In the genomic region with DNA sequence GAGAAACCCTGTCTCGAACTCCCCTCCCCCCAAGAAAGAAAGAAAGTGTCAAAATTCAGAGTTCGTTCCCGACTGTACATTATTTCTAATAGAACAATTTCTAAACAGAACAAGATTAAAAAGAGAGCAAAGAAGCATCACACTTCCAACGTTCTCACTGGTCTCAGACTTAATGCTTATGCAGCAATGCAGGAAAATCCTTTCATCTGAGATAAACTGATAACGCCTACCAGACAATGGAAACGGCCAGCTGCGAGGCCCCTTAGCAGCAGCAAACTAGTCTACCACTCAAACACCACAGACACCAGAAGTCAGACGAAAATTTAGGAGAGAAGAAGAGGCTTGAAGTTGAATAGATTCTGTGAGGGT, we compare ENCODE assay signal across 9 mouse cellular contexts. TPM values are rescaled to one million over a fixed set of nuclear protein-coding genes. Genes with fewer than 3 reads are reported as not detected.
DNase-seq lines count a peak whose midpoint lies in the region; ATAC-seq and TF ChIP-seq lines count a peak whose summit lies in the region.
"Had no signal": no experiment of that assay in that cellular context is flagged by ENCODE, and none has a peak within 500 bp of the region (broad histone marks: within the 10 kb centered on the region; RNA-seq: fewer than 3 reads in every experiment).

No protein-coding gene starts in this region.

- no peaks in the 10 kb centered on the region for H3K9me3 ChIP-seq in erythroblast, embryonic 14.5 days (ENCODE audit: control insufficient read depth, low read length)
- no peaks in the 10 kb centered on the region for H3K9me3 ChIP-seq in limb, embryonic 14.5 days (ENCODE audit: control insufficient read depth, low read length)
- H3K9me3 ChIP-seq in stomach, embryonic 16.5 days (replicated peaks; ENCODE audit: control insufficient read depth, low read length) = no peaks in the 10 kb centered on the region

- WGBS in limb, embryonic 14.5 days = 17% methylated on average over 8 of the region's 8 CpGs
- WGBS in stomach, embryonic 16.5 days = 10% methylated on average over 8 of the region's 8 CpGs

- peak overlapping the region; percentile 97 for H3K4me3 ChIP-seq in erythroblast, embryonic 14.5 days (replicated peaks)
- H3K4me3 ChIP-seq in limb, embryonic 14.5 days (replicated peaks; ENCODE audit: low read length) = peak overlapping the region; percentile 87
- peak overlapping the region; percentile 85 for H3K4me3 ChIP-seq in stomach, embryonic 16.5 days (replicated peaks; ENCODE audit: low read length)

- DNase-seq in thymus, postnatal 14 days = peak; percentile 16
- no peak for DNase-seq in thymus, postnatal 25 days
- no peak for DNase-seq in limb, embryonic 14.5 days (ENCODE audit: low spot score)
- DNase-seq in adrenal gland, postnatal 10 days = no peak
- no peak for DNase-seq in ovary, adult 18-20 months (ENCODE audit: low spot score)

- no peak; the same call in 1 of the 2 replicates for ATAC-seq in erythroblast, adult 5-6 weeks (replicated peaks; ENCODE audit: low FRiP score, poor library complexity, severe bottlenecking)
- ATAC-seq in limb, embryonic 14.5 days (ENCODE audit: low FRiP score, low read depth) = no peak
- ATAC-seq in stomach, embryonic 16.5 days (ENCODE audit: insufficient read depth, low FRiP score) = no peak

- H3K27me3 ChIP-seq in erythroblast, embryonic 14.5 days (ENCODE audit: control insufficient read depth) = peaks cover 2% of the 10 kb centered on the region
- no peaks in the 10 kb centered on the region for H3K27me3 ChIP-seq in limb, embryonic 14.5 days (ENCODE audit: control insufficient read depth, insufficient read depth, low read length)
- H3K27me3 ChIP-seq in stomach, embryonic 16.5 days (ENCODE audit: control insufficient read depth, insufficient read depth, low read length) = no peaks in the 10 kb centered on the region

- peak overlapping the region; percentile 97 for H3K27ac ChIP-seq in limb, embryonic 14.5 days (replicated peaks; ENCODE audit: low read depth, low read length)
- peak overlapping the region; percentile 99 for H3K27ac ChIP-seq in stomach, embryonic 16.5 days (ENCODE audit: low read length)

- H3K36me3 ChIP-seq in erythroblast, embryonic 14.5 days (ENCODE audit: control insufficient read depth) = peaks cover 25% of the 10 kb centered on the region
- peaks cover 19% of the 10 kb centered on the region for H3K36me3 ChIP-seq in limb, embryonic 14.5 days (ENCODE audit: control insufficient read depth, insufficient read depth, low read length)
- H3K36me3 ChIP-seq in stomach, embryonic 16.5 days (ENCODE audit: control insufficient read depth, insufficient read depth, low read length) = 0 out of 2 replicates have a peak, but pooled peaks cover 11% of the 10 kb centered on the region

- no peak for TF ChIP-seq POLR2A in limb, embryonic 14.5 days (IDR thresholded peaks at IDR 0.05; ENCODE audit: borderline replicate concordance, extremely low read depth, insufficient read depth, insufficient read length)

- H3K4me2 ChIP-seq in limb, embryonic 14.5 days (replicated peaks; ENCODE audit: low read depth, low read length, severe bottlenecking) = peak overlapping the region; percentile 71
- peak overlapping the region; percentile 75 for H3K4me2 ChIP-seq in stomach, embryonic 16.5 days (ENCODE audit: low read depth, low read length)

- peaks cover 25% of the 10 kb centered on the region for H3K4me1 ChIP-seq in erythroblast, embryonic 14.5 days (ENCODE audit: control insufficient read depth)
- H3K4me1 ChIP-seq in limb, embryonic 14.5 days (ENCODE audit: control insufficient read depth, insufficient read depth, low read length) = no peaks in the 10 kb centered on the region
- peaks cover 3% of the 10 kb centered on the region; the same call in 1 of the 2 replicates for H3K4me1 ChIP-seq in stomach, embryonic 16.5 days (ENCODE audit: control insufficient read depth, insufficient read depth, low read length)

- peak overlapping the region; percentile 90 for H3K9ac ChIP-seq in limb, embryonic 14.5 days (ENCODE audit: low read depth, low read length, severe bottlenecking)
- peak overlapping the region; percentile 94 for H3K9ac ChIP-seq in stomach, embryonic 16.5 days (ENCODE audit: low read length)

RNA-seq across cellular contexts. Expression of a gene that starts 0.4 kb away (rescaled TPM):
- polyA plus RNA-seq in erythroblast, embryonic 14.5 days (2012) = 2.1 and 2.5 TPM in 2 replicates
- 18.4 and 34.9 TPM in 2 replicates for total RNA-seq in erythroblast, adult 5-6 weeks (2015; ENCODE audit: low replicate concordance)
- 46.6 and 47.1 TPM in 2 replicates for total RNA-seq in erythroblast, adult 5-6 weeks (2017; ENCODE audit: low replicate concordance)
- 27.3 and 41.5 TPM in 2 replicates for polyA plus RNA-seq in limb, embryonic 14.5 days (2012; rRNA removed)
- 46.2 and 47.5 TPM in 2 replicates for polyA plus RNA-seq in limb, embryonic 14.5 days (2014; fragmentation: Nextera tagmentation; extraction: Ambion mirVana)
- 42.3 and 45.0 TPM in 2 replicates for polyA plus RNA-seq in stomach, embryonic 16.5 days (2015; fragmentation: Nextera tagmentation; extraction: Ambion mirVana)
- 10 to 100 TPM; 26.1 to 28.9 TPM for total RNA-seq in adrenal gland, postnatal 10 days (2021)

RNA-seq across cellular contexts. Expression of a gene that starts 22.0 kb away (rescaled TPM):
- 20.4 and 22.7 TPM in 2 replicates for polyA plus RNA-seq in erythroblast, embryonic 14.5 days (2012)
- 98.0 and 101 TPM in 2 replicates for total RNA-seq in erythroblast, adult 5-6 weeks (2015; ENCODE audit: low replicate concordance)
- total RNA-seq in erythroblast, adult 5-6 weeks (2017; ENCODE audit: low replicate concordance) = 56.7 and 69.8 TPM in 2 replicates
- 339 and 385 TPM in 2 replicates for polyA plus RNA-seq in limb, embryonic 14.5 days (2012; rRNA removed)
- polyA plus RNA-seq in limb, embryonic 14.5 days (2014; fragmentation: Nextera tagmentation; extraction: Ambion mirVana) = 839 and 880 TPM in 2 replicates
- polyA plus RNA-seq in stomach, embryonic 16.5 days (2015; fragmentation: Nextera tagmentation; extraction: Ambion mirVana) = 885 and 955 TPM in 2 replicates
- 100 to 1,000 TPM; 276 to 286 TPM for total RNA-seq in adrenal gland, postnatal 10 days (2021)

RNA-seq across cellular contexts. Expression of a gene that starts 22.1 kb away (rescaled TPM):
- polyA plus RNA-seq in erythroblast, embryonic 14.5 days (2012) = 0.03 TPM in 1 of 2 replicates, not detected in the other
- 1.3 and 14.4 TPM in 2 replicates for total RNA-seq in erythroblast, adult 5-6 weeks (2015; ENCODE audit: low replicate concordance)
- total RNA-seq in erythroblast, adult 5-6 weeks (2017; ENCODE audit: low replicate concordance) = 0.26 and 2.2 TPM in 2 replicates
- 8.2 and 13.8 TPM in 2 replicates for polyA plus RNA-seq in limb, embryonic 14.5 days (2012; rRNA removed)
- 6.4 and 7.0 TPM in 2 replicates for polyA plus RNA-seq in limb, embryonic 14.5 days (2014; fragmentation: Nextera tagmentation; extraction: Ambion mirVana)
- polyA plus RNA-seq in stomach, embryonic 16.5 days (2015; fragmentation: Nextera tagmentation; extraction: Ambion mirVana) = 3.1 and 4.1 TPM in 2 replicates
- 1 to 10 TPM; 2.2 to 4.5 TPM for total RNA-seq in adrenal gland, postnatal 10 days (2021)

RNA-seq across cellular contexts. Expression of a gene that starts 48.6 kb away (rescaled TPM):
- polyA plus RNA-seq in erythroblast, embryonic 14.5 days (2012) = 0.02 TPM in 1 of 2 replicates, not detected in the other
- not detected in 2 replicates for total RNA-seq in erythroblast, adult 5-6 weeks (2015; ENCODE audit: low replicate concordance)
- total RNA-seq in erythroblast, adult 5-6 weeks (2017; ENCODE audit: low replicate concordance) = 0.14 TPM in 1 of 2 replicates, not detected in the other
- 0.19 and 0.33 TPM in 2 replicates for polyA plus RNA-seq in limb, embryonic 14.5 days (2012; rRNA removed)
- 0.66 and 0.70 TPM in 2 replicates for polyA plus RNA-seq in limb, embryonic 14.5 days (2014; fragmentation: Nextera tagmentation; extraction: Ambion mirVana)
- polyA plus RNA-seq in stomach, embryonic 16.5 days (2015; fragmentation: Nextera tagmentation; extraction: Ambion mirVana) = 1.7 and 3.4 TPM in 2 replicates
- 100 to 1,000 TPM in 1 of 2 experiments, 10 to 100 TPM in 1; 44.1 to 112 TPM for total RNA-seq in adrenal gland, postnatal 10 days (2021)
- total RNA-seq: hematopoietic stem cell, adult 5-6 weeks had no signal

Comparison
In these comparisons a context has a peak if more than half of its experiments do, and no peak if none do; other contexts are left out.
1. RNA of a gene that starts 22.0 kb away (polyA plus RNA-seq): 885 to 955 TPM in stomach, embryonic 16.5 days and 339 to 880 TPM in limb, embryonic 14.5 days; 20.4 to 22.7 TPM in erythroblast, embryonic 14.5 days; every median in the first group is over 10 times any median in the second.
2. Peak in every context shown above with its lines, with median percentiles within 50 percentile points of each other: H3K4me3 ChIP-seq.